Mouse (Mus musculus): ENCODE data around the gene Plekhg1. TPM values are rescaled to one million over a fixed set of nuclear protein-coding genes. Genes with fewer than 3 reads are reported as not detected.

The Plekhg1 gene
- total RNA-seq, 1 experiment from 2014 or later = 9.8 TPM

DNA sequence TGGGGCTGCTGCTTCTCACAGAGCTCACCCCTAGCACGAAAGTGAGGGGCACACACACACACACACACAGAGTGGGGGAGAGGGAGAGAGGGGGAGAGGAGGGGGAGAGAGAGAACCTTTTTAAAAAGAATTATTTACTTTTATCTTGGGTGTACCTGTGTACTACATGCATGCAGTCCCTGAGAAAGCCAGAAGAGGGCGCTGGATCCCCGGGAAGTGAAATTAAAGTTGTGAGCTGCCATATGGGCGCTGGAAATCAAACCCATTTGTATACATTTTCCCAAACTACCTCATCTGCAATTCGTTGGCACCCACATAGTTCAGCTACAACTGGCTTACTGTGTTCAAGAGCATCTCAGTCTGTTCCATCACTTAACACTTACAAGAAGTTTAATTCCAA is 218.4 kb downstream of the Plekhg1 start:
- DNase-seq = no peak

DNA sequence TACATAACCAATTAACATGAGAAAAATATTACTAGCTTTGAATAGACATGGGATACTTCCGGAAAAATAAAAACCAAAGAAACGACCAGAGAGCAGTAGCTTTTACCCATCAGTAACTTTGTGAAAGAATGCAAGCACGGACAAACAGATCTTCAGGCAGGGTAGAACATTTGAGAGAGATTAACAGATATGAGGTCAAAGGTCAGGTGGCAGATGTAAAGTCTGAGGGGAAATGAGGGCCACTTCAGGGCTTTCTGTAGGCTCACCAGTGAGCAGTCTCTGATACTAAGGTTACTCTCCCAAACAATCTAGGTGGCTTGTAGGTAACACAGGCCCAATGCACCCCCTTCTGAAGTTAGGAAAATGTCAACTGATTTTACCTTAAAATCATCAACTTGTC is 228.9 kb downstream of the Plekhg1 start:
- no peak for DNase-seq

DNA sequence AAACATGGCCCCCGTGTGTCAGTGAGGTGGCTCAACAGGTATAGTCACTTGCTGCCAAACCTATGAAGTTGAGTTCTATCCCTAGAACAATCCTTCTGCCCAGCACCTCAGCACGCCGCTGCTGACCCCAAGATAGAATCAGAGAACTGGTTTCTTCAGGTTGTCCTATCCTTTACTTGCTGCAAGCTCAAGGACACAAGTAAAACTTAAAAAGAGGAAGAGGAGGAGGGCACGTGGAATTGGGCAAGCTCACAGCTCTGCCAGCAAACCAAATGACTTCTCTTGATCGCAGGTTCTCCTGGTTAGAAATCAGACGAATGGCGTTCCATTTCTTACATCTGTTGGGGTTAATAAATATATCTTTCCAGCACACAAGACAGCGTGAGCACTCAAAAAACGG is 232.1 kb downstream of the Plekhg1 start:
- no peak for DNase-seq

DNA sequence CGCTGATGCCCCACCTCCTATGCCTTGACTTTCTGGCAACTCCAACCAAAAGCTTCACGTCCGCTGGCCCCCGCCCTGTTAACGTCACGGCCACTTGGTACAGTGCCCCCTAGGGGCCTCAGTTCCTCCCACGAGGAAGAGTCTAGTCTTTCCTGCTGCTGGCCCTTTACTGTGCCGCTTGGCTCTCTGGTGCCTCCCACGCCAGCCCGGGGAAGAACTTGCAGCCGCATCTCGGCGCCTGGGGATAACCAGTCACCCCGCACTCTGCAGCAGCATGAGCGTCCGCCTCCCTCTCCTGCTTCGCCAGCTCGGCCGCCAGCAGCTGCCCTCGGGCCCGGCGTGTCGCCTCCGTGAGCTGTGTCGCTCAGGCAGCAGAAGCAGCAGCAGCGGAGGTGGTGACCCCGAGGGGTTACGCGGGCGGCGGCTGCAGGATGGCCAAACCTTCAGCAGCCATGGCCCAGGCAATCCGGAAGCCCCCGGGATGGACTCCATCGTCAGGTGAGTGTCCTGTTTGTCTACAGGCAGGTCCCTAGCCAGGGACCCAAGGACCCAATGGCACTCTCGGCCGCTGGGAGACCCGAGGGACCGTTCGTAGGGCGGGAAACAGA is 232.9 kb downstream of the Plekhg1 start, which contains the start of gene Mthfd1l:
Gene Mthfd1l, plus strand, starts transcription at position 138 of the 608 bp plus-strand sequence.
- peak; percentile 93 for DNase-seq

DNA sequence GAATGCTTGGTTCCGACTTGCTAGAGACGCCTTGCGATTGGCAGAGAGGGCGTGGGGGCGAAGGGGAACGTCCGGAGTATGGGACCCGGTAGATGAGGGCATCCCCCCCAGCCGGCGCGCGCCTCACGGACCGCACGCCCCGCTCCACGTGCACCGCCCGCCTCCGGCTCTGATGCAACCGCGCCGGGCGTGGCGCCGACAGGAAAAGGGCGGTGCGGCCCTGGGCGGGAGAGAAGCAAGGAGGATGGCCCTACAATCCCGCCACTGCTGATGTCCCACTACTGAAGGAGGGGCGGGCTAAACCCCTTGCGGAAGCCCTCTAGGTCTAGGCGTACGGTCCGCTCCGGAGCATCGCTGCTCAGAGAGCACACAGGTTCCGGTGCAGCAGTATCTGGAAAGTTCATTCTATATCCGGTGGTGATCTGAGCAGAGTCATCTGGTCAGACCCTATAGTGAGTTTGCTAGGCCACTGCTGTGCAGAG is 233.5 kb downstream of the Plekhg1 start:
- DNase-seq = peak; percentile 94

DNA sequence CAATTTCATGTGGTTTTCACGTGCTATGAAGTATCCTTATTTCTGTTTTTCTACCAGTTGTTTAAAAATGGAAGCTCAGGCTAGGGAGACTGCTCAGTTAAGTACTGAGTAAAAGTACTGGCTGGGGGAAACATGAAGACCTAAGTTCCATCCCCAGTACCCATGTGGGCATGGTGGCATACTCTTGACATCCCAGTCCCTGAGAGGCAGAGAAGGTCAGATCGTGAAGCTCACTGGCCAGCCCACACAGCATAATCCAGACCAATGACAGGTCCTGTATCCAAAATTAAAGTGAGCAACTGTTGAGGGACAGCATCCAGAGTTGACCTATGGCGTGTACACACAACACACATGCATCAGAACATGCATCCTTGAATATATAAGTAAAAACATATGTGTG is 234.2 kb downstream of the Plekhg1 start:
- no peak for DNase-seq

DNA sequence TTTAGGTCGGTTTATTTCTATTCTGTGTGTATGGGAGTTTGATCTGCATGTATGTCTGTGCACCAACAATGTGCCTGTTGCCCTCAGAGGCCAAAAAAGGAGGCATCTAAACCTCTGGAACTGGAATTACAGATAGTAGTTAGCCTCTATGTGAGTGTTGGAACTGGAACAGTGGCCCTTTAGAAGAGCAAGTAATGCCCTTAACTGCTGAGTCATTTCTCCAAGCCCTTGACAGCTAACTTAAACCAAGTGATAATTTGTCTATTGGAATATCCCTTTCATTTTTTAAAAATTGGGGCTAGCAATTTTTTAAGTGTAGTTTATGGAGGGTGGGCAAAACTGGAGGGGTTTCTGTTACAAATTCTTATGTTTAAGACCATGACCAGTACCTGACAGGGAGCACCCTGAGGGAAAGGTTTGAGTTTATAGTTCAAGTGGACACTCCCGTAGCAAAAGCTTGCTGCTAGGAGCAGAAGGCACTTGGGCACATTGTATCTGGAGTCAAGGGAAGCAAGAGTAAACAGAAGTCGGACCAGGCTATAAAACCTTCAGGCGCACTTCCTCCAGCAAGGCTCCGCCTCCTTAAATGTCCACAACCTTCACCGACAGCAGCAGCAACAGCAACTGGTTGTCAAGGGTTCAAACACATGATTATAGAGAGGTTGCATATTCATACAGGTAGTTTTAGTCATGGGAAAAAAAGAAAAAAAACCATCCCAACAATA is 235.9 kb downstream of the Plekhg1 start:
- no peak for DNase-seq

DNA sequence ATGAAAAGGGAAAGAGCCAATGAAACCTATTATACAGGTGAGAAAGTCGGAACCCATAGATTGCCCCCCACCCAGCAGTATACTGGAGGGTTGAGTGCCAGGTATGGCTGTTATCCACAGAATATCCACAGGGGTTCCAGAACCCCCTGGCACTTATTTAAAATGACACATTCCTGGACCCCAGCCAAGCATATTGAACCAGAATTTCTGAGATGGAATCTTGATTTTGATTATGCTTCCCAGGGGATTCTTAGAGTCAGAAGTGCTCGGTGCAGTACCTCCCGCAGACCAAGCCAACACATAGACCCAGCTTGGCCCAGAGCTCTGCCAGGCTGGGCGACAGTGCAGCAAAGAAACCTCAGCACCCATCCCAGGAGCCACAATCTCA is 236.5 kb downstream of the Plekhg1 start:
- no peak for DNase-seq

DNA sequence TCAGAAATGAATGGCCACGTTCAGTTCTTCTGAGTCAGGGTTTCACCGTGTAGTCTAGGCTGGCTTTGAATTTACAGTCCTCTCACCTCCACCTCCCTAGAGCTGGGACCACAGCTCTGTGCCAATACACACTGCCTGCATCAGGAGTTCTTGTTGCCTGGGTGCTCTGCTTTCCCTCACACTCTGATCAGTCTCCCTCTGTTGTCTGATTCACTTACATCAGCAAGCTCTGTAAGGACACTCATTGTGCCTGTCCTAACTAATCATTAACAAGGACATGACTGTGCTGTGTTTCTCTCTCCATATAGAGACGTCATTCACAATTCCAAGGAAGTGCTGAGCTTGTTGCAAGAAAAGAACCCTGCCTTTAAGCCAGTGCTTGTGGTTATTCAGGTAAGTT is 238.2 kb downstream of the Plekhg1 start:
- no peak for DNase-seq

DNA sequence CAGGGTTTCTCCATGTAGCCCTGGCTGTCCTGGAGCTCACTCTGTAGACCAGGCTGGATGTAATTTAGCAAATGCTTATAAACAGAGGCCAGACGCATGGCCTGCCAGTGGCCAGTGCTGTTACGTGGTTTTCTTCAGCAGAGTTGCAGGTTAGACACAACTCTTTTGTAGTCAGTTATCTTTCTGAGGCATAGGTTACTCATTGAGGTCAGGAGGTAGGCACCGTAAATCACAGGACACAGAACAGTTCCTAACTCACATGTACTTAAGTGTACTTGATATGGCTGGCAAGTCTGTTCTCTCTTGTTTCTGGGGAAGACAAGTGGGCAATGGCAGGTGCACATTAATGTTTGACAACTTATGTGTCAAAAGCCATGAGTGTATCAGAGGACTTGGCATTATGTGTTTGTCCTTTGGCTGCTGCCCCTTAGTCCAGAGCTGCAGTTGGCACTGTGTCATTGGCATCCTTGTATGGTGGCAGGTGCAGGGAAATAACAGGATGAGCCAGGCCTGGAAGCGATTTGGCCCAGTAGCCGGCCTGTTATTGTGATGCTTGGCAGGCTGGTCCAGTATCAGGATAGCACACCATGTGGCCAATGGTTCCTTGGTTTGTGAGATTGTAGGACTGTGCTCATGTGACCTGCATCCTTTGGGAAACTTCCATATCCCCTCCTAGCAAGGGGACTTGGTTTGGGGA is 238.8 kb downstream of the Plekhg1 start:
- no peak for DNase-seq

DNA sequence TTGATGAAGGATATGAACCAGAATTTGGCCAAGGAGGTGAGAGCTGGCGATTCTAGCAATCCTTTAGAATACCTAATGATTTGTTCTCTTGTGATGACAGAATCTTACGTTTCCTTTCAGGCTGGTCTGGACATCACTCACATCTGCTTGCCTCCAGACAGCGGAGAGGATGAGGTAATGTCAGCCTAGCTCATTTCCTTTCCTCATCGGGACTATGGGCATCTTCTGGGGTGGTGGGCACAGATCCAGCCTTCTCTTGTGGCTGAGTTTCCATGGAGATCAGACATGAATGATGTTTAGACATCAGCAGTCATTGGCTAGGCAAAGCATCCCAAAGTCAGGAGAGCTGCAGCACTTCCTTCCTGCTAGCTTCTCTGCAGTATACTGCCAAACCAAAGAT is 240.1 kb downstream of the Plekhg1 start:
- DNase-seq = no peak

DNA sequence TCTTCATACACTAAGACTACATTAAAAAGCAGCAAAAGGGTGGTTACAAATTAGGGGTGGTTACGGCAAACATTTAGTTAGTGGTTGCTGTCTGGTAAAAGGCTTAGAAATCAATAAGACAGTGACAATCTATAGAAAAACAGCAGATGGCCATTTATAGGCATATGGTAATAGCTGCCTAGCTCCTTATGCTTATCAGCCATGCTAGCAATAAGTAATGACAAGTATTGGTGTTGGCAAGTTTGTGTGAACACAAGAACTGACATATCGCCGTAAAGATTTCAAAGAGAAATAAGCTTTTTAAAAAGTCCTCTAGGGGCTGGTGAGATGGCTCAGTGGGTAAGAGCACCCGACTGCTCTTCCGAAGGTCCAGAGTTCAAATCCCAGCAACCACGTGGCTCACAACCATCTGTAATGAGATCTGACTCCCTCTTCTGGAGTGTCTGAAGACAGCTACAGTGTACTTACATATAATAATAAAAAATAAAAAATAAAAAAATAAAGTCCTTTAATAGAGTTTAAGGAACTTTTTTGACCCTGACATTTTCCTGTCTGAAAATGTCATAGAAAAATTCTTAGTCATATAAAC is 250.2 kb downstream of the Plekhg1 start:
- DNase-seq = no peak

DNA sequence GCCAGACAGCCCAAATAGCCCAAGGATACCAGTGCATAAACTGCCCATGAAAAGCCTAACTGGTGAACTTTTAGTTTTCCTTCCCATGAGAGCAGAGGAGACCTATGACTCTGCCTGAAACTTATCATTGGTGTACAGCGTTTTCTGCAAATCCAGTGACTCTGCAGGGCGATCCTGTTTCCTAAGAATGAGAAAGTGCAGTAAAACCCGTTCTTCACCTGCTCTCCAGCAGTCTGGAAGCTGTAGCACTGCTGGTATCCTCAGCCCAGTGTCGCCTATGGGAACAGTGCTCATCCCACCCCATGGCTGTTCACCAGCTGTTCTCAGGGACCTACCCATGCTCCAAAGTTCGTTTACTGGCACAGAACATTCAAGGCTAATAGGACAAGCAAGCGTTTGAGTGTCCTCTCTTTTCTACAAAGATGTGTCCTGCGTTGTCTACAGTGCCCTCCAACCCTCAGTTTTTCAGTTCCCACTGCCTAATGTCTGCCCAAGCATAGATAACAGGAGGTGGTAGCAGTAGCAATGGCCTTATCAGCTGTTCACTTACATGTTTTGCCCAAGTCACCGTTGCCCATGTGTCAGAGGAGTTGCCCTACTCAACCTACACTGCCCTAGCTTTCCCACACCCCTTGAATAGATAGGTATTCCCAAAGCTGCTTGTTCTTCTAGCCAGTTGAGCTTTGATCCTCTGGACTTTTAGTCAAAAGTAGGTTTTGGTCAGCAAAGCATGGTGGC is 253.4 kb downstream of the Plekhg1 start:
- no peak for DNase-seq

DNA sequence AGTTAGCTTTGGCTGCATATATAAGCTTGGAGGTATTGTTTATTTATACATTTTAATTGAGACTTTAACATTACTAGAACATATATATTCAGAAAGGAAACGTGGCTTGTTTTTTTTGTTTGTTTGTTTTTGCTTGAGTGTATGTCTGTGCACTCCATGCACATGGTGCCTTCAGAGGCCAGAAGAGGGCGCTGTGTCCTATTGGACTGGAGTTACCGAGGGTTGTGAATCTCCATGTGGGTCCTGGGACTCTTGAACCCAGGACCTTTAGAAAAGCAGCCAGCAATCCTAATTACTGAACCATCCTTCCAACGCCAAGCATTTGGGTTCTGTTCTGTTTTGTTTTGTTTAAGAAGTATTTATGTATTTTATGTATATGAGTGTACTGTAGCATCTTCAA is 255.1 kb downstream of the Plekhg1 start:
- DNase-seq = no peak

DNA sequence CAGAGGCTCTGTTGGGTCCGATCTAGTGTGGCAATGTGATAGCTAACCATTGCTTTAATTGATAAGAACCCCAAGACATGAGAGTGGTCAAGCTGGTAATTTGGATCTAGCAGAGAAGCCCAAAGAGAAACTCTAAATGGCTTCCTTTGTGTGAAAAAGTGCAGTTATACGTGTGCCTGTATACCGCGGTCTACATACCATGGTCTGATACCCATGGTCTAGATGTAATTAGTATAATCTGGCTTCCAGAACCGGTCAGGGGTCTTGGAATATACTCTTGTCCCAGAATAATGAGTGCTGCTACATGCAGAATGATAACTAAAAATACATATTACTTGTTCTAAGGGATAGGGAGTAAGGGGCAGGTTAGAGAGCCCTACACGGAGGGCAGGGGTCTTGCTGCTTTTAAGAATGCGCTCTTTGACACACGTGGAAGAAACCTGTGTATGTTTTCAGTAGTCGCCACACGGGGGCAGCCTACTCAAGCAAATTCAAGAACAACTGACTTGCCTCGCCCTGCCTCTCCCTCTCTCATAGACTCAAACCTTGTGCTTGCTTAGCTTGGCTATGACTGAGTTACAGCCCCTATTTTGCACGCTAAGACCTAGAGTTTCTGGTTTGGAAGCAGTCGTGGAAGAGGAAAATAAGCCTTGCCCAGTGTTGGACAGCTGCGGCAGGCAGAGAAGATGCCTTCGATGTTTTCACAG is 256.2 kb downstream of the Plekhg1 start:
- peak; percentile 81 for DNase-seq

DNA sequence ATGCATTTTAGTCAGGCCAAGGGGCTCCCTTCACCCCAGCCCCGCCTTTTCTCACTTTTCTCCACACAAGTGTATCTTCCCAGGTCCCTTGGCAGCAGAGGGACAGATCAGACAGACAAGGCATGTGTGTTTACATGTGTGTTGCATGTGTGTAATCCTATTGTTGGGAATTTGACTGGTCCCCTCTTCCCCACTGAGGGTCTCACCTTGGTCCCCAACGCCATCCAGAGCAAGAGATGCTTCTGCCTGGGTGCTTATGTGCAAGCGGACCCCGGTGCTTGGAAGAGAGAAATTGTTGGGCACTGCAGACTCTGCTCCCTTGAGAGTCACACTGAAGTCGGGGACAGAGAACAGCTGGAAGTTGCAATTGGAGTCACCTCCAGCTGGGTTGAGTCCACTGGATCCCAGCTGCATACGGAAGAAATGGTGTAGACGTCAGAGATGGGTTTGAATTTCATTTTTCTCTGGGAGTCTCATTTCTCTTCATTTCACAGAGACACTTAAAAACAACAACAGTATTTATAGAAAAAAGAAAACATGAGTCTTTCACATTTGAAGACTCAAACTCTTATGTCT is 257.8 kb downstream of the Plekhg1 start:
- no peak for DNase-seq

DNA sequence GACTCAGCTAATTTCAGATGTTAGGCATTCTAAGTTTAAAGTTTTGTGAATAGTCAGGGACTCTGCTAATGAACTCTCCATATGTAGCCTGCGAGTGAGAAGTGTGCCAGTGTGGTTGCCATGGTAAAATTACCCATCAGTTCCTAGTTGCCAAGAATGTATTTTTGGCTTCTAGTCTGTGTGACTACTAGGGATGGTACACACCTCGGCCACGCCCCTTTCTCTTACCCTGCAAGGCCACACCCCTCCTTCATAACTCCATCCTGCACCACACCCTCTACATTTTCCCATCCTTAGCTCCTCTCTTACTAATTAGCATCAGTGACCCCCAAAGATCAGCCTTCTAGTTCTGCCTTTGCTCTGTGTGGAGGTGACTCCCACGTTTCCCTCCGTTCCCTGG is 262.5 kb downstream of the Plekhg1 start:
- DNase-seq = no peak

DNA sequence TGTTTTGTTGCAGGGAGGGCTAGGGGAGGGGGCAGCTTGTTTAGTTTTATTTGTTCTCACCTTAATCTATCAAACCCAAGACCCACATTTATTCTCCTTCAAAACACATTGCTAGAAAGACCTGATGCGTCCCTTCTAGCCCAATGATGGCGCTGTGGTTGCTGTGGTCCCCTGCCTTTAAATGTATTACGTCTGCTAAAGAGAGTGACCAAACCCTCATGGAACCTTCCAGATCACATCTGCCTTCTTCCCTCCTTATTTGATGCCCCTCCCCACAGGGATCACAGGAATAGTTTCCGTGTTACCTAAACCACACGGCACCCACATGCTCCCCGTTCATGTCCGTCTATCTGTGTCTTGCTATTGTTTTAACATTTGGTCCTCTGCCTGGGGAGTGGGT is 265.0 kb downstream of the Plekhg1 start:
- no peak for DNase-seq

DNA sequence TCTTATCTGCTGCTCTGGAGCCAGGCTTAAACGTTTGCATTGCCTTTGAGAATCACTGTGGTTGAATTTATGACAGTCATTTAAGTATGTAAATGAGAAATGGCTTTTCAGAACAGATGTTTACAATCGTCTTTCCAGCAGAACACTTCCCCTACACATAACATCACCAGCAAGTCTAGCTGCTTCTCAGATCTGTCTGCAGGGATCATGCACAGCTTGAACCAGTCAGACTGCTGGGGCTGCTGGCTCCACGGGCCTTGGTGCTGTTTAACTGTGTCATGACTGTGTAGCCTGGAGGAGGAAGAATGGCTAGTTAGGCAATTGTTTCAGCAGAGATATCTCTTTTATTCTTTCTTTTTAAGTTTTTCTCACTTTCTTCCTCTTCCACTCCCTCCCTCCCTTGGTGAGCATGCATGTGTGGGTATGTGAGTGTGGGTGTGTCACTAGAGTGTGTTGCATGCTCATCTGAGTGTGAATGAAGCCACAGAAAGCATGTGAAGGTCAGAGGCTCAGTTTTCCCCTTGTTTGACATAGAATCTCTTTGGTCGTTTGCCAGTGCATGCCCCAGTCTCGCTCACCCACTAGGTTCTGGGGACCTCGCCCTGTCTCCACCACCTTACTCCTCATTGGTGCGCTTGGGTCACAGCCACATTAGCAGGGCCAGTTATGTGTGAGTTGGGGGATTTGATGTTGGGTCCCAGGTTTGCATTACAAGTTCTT is 266.3 kb downstream of the Plekhg1 start:
- no peak for DNase-seq

All from adrenal gland, postnatal 14 days (tissue).